Mouse (Mus musculus): ENCODE measurements around the gene Zkscan16. TPM values are rescaled to one million over a fixed set of nuclear protein-coding genes. Genes with fewer than 3 reads are reported as not detected.

The Zkscan16 gene
- polyA plus RNA-seq, 1 experiment, result 0.04 TPM

GRCm38 (mm10) chr4:58985157-58985648 lies 41.8 kb downstream of the Zkscan16 start:
- no peak overlapping the region for H3K27ac ChIP-seq (ENCODE audit: insufficient read depth, low read length)
- H3K4me3 ChIP-seq (ENCODE audit: extremely low read depth, insufficient read depth, insufficient read length), result no peak overlapping the region
- DNase-seq (ENCODE audit: low read depth in 1 of 2, low spot score in 2 of 2), result peak; percentile 45 to 74
- H3K4me1 ChIP-seq (ENCODE audit: control insufficient read depth, insufficient read depth, insufficient read length), result peaks cover 7% of the 10 kb centered on the region; the same call in 1 of the 2 replicates
- TF ChIP-seq POLR2A (IDR thresholded peaks at IDR 0.05; ENCODE audit: low read depth, low read length), result no peak
- peak; percentile 59; the same call in 1 of the 2 replicates for TF ChIP-seq CTCF (IDR thresholded peaks at IDR 0.05; ENCODE audit: extremely low read depth, insufficient read depth, insufficient read length, insufficient replicate concordance)
- no peaks in the 10 kb centered on the region for H3K27me3 ChIP-seq (ENCODE audit: control insufficient read depth, insufficient read depth, low read length)
- H3K36me3 ChIP-seq (ENCODE audit: control insufficient read depth, insufficient read depth, low read length), result no peaks in the 10 kb centered on the region
- 15% methylated on average over 7 of the region's 7 CpGs for WGBS

DNA sequence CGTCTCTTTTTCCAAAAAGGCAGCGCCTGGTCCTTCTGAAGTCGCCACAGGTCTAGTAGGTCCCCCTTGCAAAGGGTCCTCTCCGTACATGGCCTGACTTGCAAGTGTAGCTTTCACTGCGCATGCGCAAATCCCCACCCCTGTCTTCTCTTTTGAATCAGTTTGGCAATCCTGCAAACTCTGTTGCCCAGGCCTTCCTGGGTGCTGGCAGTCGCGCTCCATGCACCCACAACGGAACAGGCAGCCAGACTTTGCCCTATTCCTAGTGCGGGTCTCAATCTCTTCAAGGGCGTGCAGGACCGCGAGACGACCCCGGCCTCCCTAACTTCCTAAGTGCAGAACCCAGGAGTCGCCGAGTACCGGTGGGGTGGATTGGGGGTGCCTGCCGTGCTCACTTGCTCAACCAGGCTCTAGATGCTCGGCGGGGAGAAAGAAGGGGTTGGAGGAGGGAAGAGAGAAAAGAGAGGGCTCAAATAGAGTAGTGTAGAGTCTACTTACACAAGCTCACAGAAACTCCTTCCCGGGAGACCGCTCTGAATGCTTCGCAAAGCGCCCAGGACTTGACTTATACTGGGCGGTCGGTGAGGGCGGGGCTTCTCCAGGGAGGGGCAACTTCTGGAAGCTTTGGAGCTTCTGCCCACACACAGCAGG lies 43.2 kb downstream of the Zkscan16 start, which contains the start of gene Ptgr1:
Gene Ptgr1 (minus strand): TSS at position 580 of the 651 bp plus-strand sequence.
- WGBS, result 2% methylated on average over 28 of the region's 28 CpGs
- H3K27ac ChIP-seq (ENCODE audit: insufficient read depth, low read length), result no peak within 1 kb of the TSS
- H3K4me3 ChIP-seq (ENCODE audit: extremely low read depth, insufficient read depth, insufficient read length), result peak within 1 kb of the TSS; percentile 78
- DNase-seq (ENCODE audit: low read depth in 1 of 2, low spot score in 2 of 2), result peak; percentile 43 to 77
- H3K4me1 ChIP-seq (ENCODE audit: control insufficient read depth, insufficient read depth, insufficient read length), result peaks cover 7% of the 10 kb centered on the region; the same call in 1 of the 2 replicates
- no peaks in the 10 kb centered on the region for H3K27me3 ChIP-seq (ENCODE audit: control insufficient read depth, insufficient read depth, low read length)
- TF ChIP-seq CTCF (IDR thresholded peaks at IDR 0.05; ENCODE audit: extremely low read depth, insufficient read depth, insufficient read length, insufficient replicate concordance), result no peak
- TF ChIP-seq POLR2A (IDR thresholded peaks at IDR 0.05; ENCODE audit: low read depth, low read length), result no peak
- H3K36me3 ChIP-seq (ENCODE audit: control insufficient read depth, insufficient read depth, low read length), result no peaks in the 10 kb centered on the region

- Histone ChIP-seq H3K4me1 (ENCODE audit: control insufficient read depth, insufficient read depth, insufficient read length) (peaks cover 7% of the 10 kb centered on the region; the same call in 1 of the 2 replicates), H3K27ac (ENCODE audit: insufficient read depth, low read length) (no peak overlapping the region), H3K36me3 (ENCODE audit: control insufficient read depth, insufficient read depth, low read length) (no peaks in the 10 kb centered on the region), H3K27me3 (ENCODE audit: control insufficient read depth, insufficient read depth, low read length) (no peaks in the 10 kb centered on the region), H3K4me3 (ENCODE audit: extremely low read depth, insufficient read depth, insufficient read length) (no peak overlapping the region)
- WGBS, result 34% methylated on average over 7 of the region's 7 CpGs
- TF ChIP-seq POLR2A (IDR thresholded peaks at IDR 0.05; ENCODE audit: low read depth, low read length) (no peak), CTCF (IDR thresholded peaks at IDR 0.05; ENCODE audit: extremely low read depth, insufficient read depth, insufficient read length, insufficient replicate concordance) (no peak)
- DNase-seq (ENCODE audit: low read depth in 1 of 2, low spot score in 2 of 2), result no peak
These were observed 46.0 kb downstream of the Zkscan16 start for GRCm38 (mm10) chr4:58989303-58989898.

- Histone ChIP-seq H3K4me3 (ENCODE audit: extremely low read depth, insufficient read depth, insufficient read length) (no peak overlapping the region), H3K36me3 (ENCODE audit: control insufficient read depth, insufficient read depth, low read length) (no peaks in the 10 kb centered on the region), H3K27me3 (ENCODE audit: control insufficient read depth, insufficient read depth, low read length) (no peaks in the 10 kb centered on the region), H3K4me1 (ENCODE audit: control insufficient read depth, insufficient read depth, insufficient read length) (peaks cover 7% of the 10 kb centered on the region; the same call in 1 of the 2 replicates), H3K27ac (ENCODE audit: insufficient read depth, low read length) (no peak overlapping the region)
- 82% methylated on average over 17 of the region's 17 CpGs for WGBS
- no peak for DNase-seq (ENCODE audit: low read depth in 1 of 2, low spot score in 2 of 2)
- TF ChIP-seq CTCF (IDR thresholded peaks at IDR 0.05; ENCODE audit: extremely low read depth, insufficient read depth, insufficient read length, insufficient replicate concordance) (no peak), POLR2A (IDR thresholded peaks at IDR 0.05; ENCODE audit: low read depth, low read length) (no peak)
These were observed 47.4 kb downstream of the Zkscan16 start for GRCm38 (mm10) chr4:58990609-58991434.

DNA sequence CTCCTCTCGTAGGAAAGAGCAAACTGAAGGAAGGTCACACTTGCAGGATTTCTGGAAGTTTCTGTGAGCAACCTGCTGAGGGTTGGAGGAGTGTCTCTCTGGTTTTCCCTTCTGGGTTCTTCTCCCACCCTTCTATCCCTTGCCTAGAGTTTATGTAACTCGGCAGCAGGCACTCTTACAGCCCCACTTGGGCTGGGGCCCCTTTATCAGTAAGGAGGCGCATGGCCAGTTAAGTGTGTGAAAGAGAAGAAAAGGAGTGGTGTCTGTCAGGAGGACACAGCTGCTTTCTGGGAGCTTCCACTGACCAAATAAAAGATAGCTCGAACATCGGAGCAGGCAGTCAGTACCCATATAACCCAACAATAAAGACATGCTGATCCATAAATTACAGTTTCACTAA lies 48.8 kb downstream of the Zkscan16 start:
- no peak for TF ChIP-seq POLR2A (IDR thresholded peaks at IDR 0.05; ENCODE audit: low read depth, low read length)
- TF ChIP-seq CTCF (IDR thresholded peaks at IDR 0.05; ENCODE audit: extremely low read depth, insufficient read depth, insufficient read length, insufficient replicate concordance), result no peak
- 68% methylated on average over 5 of the region's 5 CpGs for WGBS
- no peak for DNase-seq (ENCODE audit: low read depth in 1 of 2, low spot score in 2 of 2)
- no peaks in the 10 kb centered on the region for H3K36me3 ChIP-seq (ENCODE audit: control insufficient read depth, insufficient read depth, low read length)
- H3K27me3 ChIP-seq (ENCODE audit: control insufficient read depth, insufficient read depth, low read length), result no peaks in the 10 kb centered on the region
- H3K4me3 ChIP-seq (ENCODE audit: extremely low read depth, insufficient read depth, insufficient read length), result no peak overlapping the region
- no peaks in the 10 kb centered on the region; the same call in 1 of the 2 replicates for H3K4me1 ChIP-seq (ENCODE audit: control insufficient read depth, insufficient read depth, insufficient read length)
- no peak overlapping the region for H3K27ac ChIP-seq (ENCODE audit: insufficient read depth, low read length)

- no peaks in the 10 kb centered on the region for H3K27me3 ChIP-seq (ENCODE audit: control insufficient read depth, insufficient read depth, low read length)
- H3K4me1 ChIP-seq (ENCODE audit: control insufficient read depth, insufficient read depth, insufficient read length), result no peaks in the 10 kb centered on the region
- no peak within 1 kb of the TSS for H3K4me3 ChIP-seq (ENCODE audit: extremely low read depth, insufficient read depth, insufficient read length)
- WGBS, result 84% methylated on average over 4 of the region's 4 CpGs
- TF ChIP-seq POLR2A (IDR thresholded peaks at IDR 0.05; ENCODE audit: low read depth, low read length), result no peak
- TF ChIP-seq CTCF (IDR thresholded peaks at IDR 0.05; ENCODE audit: extremely low read depth, insufficient read depth, insufficient read length, insufficient replicate concordance), result no peak
- H3K27ac ChIP-seq (ENCODE audit: insufficient read depth, low read length), result no peak within 1 kb of the TSS
- H3K36me3 ChIP-seq (ENCODE audit: control insufficient read depth, insufficient read depth, low read length), result no peaks in the 10 kb centered on the region
- no peak for DNase-seq (ENCODE audit: low read depth in 1 of 2, low spot score in 2 of 2)
These were observed 51.3 kb downstream of the Zkscan16 start, which contains the start of gene Dnajc25 for GRCm38 (mm10) chr4:58994762-58995161. TSS of gene Dnajc25 (plus strand) at chr4:58995062.
